Comparison of ENCODE assay signal across 8 mouse cellular contexts in genomic region chr2:32088372-32088981, GRCm38 (mm10). TPM values are rescaled to one million over a fixed set of nuclear protein-coding genes. Genes with fewer than 3 reads are reported as not detected.
A peak's percentile ranks its signal among the peaks of the same experiment; 100 is the strongest.
DNase-seq lines count a peak whose midpoint lies in the region; ATAC-seq lines count a peak whose summit lies in the region.

No protein-coding gene starts in this region.

- no peaks in the 10 kb centered on the region for H3K36me3 ChIP-seq in forebrain, embryonic 12.5 days (replicated peaks)
- H3K36me3 ChIP-seq in hindbrain, embryonic 10.5 days = no peaks in the 10 kb centered on the region
- no peaks in the 10 kb centered on the region for H3K36me3 ChIP-seq in liver, embryonic 13.5 days

- H3K9me3 ChIP-seq in forebrain, embryonic 12.5 days = no peaks in the 10 kb centered on the region
- H3K9me3 ChIP-seq in hindbrain, embryonic 10.5 days = no peaks in the 10 kb centered on the region; the same call in 1 of the 2 replicates
- no peaks in the 10 kb centered on the region for H3K9me3 ChIP-seq in liver, embryonic 13.5 days (replicated peaks)

- H3K27ac ChIP-seq in forebrain, embryonic 12.5 days = no peak overlapping the region
- peak overlapping the region; percentile 35; the same call in 1 of the 2 replicates for H3K27ac ChIP-seq in hindbrain, embryonic 10.5 days
- H3K27ac ChIP-seq in liver, embryonic 13.5 days = no peak overlapping the region

- no peak for ATAC-seq in forebrain, embryonic 12.5 days (ENCODE audit: low FRiP score)
- no peak for ATAC-seq in liver, embryonic 13.5 days (ENCODE audit: low read depth)

- intact Hi-C loops in heart, postnatal 25 days (cut with DNase I) = loop anchor here (2.0 kb wide), 1 partner anchor 40 kb away; no protein-coding TSS in a partner anchor

- peak; percentile 96 for DNase-seq in heart, adult 11 months
- no peak for DNase-seq in heart, postnatal 25 days (ENCODE audit: low spot score)
- DNase-seq in ES-CJ7 (ENCODE audit: low read depth, low spot score) = peak; percentile 39
- DNase-seq in hindbrain, embryonic 10.5 days (ENCODE audit: low spot score) = peak; percentile 29
- no peak for DNase-seq in liver, embryonic 13.5 days
- DNase-seq in right cerebral cortex, postnatal 36 days (ENCODE audit: low spot score in 2 of 2) = peak; percentile 62 to 77
- DNase-seq in spleen, postnatal 36 days (ENCODE audit: low spot score in 2 of 2) = no peak

- H3K4me1 ChIP-seq in forebrain, embryonic 12.5 days = peaks cover 17% of the 10 kb centered on the region
- peaks cover 34% of the 10 kb centered on the region for H3K4me1 ChIP-seq in hindbrain, embryonic 10.5 days (replicated peaks)
- H3K4me1 ChIP-seq in liver, embryonic 13.5 days (replicated peaks) = peaks cover 50% of the 10 kb centered on the region

- 9% methylated on average over 35 of the region's 35 CpGs for WGBS in forebrain, embryonic 12.5 days
- 11% methylated on average over 35 of the region's 35 CpGs for WGBS in hindbrain, embryonic 10.5 days
- 24% methylated on average over 35 of the region's 35 CpGs for WGBS in liver, embryonic 13.5 days (ENCODE audit: insufficient replicate concordance)

- H3K27me3 ChIP-seq in forebrain, embryonic 12.5 days = peaks cover 83% of the 10 kb centered on the region
- H3K27me3 ChIP-seq in hindbrain, embryonic 10.5 days (ENCODE audit: insufficient read depth, poor library complexity, severe bottlenecking) = peaks cover 75% of the 10 kb centered on the region
- peaks cover 43% of the 10 kb centered on the region for H3K27me3 ChIP-seq in liver, embryonic 13.5 days

- H3K4me3 ChIP-seq in forebrain, embryonic 12.5 days (replicated peaks) = peak overlapping the region; percentile 19
- H3K4me3 ChIP-seq in hindbrain, embryonic 10.5 days = peak overlapping the region; percentile 38
- H3K4me3 ChIP-seq in liver, embryonic 13.5 days (replicated peaks) = no peak overlapping the region

- H3K9ac ChIP-seq in forebrain, embryonic 12.5 days = peak overlapping the region; percentile 17; the same call in 1 of the 2 replicates
- H3K9ac ChIP-seq in liver, embryonic 13.5 days = peak overlapping the region; percentile 49

- peak overlapping the region; percentile 44 for H3K4me2 ChIP-seq in forebrain, embryonic 12.5 days
- peak overlapping the region; percentile 36 for H3K4me2 ChIP-seq in liver, embryonic 13.5 days

RNA-seq across cellular contexts. Expression of gene Fam78a, which starts 3.8 kb away (rescaled TPM):
- 10 to 100 TPM; 20.0 TPM for total RNA-seq in heart, postnatal 25 days (2021)
- polyA plus RNA-seq in forebrain, embryonic 12.5 days (2016; fragmentation: Nextera tagmentation; extraction: Ambion mirVana) = 0.67 and 0.88 TPM in 2 replicates
- polyA plus RNA-seq in hindbrain, embryonic 10.5 days (2016; fragmentation: Nextera tagmentation; extraction: Ambion mirVana) = 1.5 and 2.2 TPM in 2 replicates
- polyA plus RNA-seq in liver, embryonic 13.5 days (2015; fragmentation: Nextera tagmentation; extraction: Ambion mirVana) = 10.6 and 13.0 TPM in 2 replicates

RNA-seq across cellular contexts. Expression of gene Plpp7, which starts 6.9 kb away (rescaled TPM):
- 10 to 100 TPM; 31.8 to 33.7 TPM for total RNA-seq in heart, postnatal 25 days (2021)
- 7.0 and 7.2 TPM in 2 replicates for polyA plus RNA-seq in forebrain, embryonic 12.5 days (2016; fragmentation: Nextera tagmentation; extraction: Ambion mirVana)
- polyA plus RNA-seq in hindbrain, embryonic 10.5 days (2016; fragmentation: Nextera tagmentation; extraction: Ambion mirVana) = 7.6 and 7.9 TPM in 2 replicates
- 2.0 and 2.2 TPM in 2 replicates for polyA plus RNA-seq in liver, embryonic 13.5 days (2015; fragmentation: Nextera tagmentation; extraction: Ambion mirVana)

Comparison
In these comparisons a context has a peak if more than half of its experiments do, and no peak if none do; other contexts are left out.
1. DNase-seq: peak in heart, adult 11 months (single experiment), ES-CJ7 (single experiment), hindbrain, embryonic 10.5 days (single experiment) and right cerebral cortex, postnatal 36 days (2 of 2); none in heart, postnatal 25 days (single experiment), liver, embryonic 13.5 days (single experiment) and spleen, postnatal 36 days (0 of 2).